Comparison of ENCODE assay signal across 8 mouse cellular contexts in genomic region chr8:94666456-94667308, GRCm38 (mm10). TPM values are rescaled to one million over a fixed set of nuclear protein-coding genes. Genes with fewer than 3 reads are reported as not detected.
DNase-seq lines count a peak whose midpoint lies in the region; ATAC-seq and TF ChIP-seq lines count a peak whose summit lies in the region.

TSS of gene Arl2bp (plus strand) at chr8:94666600.

- TF ChIP-seq EP300 in ES-Bruce4 (IDR thresholded peaks at IDR 0.05; ENCODE audit: insufficient read depth, low read depth, low read length): no peak

- H3K9ac ChIP-seq in ES-Bruce4 (ENCODE audit: low read depth, poor library complexity, severe bottlenecking): peak within 1 kb of the TSS; percentile 94
- peak within 1 kb of the TSS; percentile 97 for H3K9ac ChIP-seq in forebrain, embryonic 14.5 days (ENCODE audit: low read length)
- peak within 1 kb of the TSS; percentile 98 for H3K9ac ChIP-seq in neural tube, embryonic 15.5 days (replicated peaks)

- H3K9me3 ChIP-seq in ES-Bruce4 (replicated peaks; ENCODE audit: control insufficient read depth, insufficient read depth, low read length, poor library complexity, severe bottlenecking): no peaks in the 10 kb centered on the region
- H3K9me3 ChIP-seq in forebrain, embryonic 14.5 days (replicated peaks; ENCODE audit: control insufficient read depth, low read length): no peaks in the 10 kb centered on the region
- H3K9me3 ChIP-seq in neural tube, embryonic 15.5 days (replicated peaks): no peaks in the 10 kb centered on the region

- H3K36me3 ChIP-seq in ES-Bruce4 (ENCODE audit: control insufficient read depth, insufficient read depth, low read length, poor library complexity, severe bottlenecking): no peaks in the 10 kb centered on the region
- H3K36me3 ChIP-seq in forebrain, embryonic 14.5 days (ENCODE audit: control insufficient read depth, insufficient read depth, low read length): peaks cover 23% of the 10 kb centered on the region
- H3K36me3 ChIP-seq in neural tube, embryonic 15.5 days: peaks cover 26% of the 10 kb centered on the region

- peak; percentile 98 for DNase-seq in forebrain, embryonic 14.5 days (ENCODE audit: low spot score)
- DNase-seq in heart, postnatal 14 days: peak; percentile 94 to 96
- peak; percentile 95 for DNase-seq in layer of hippocampus, adult 11-12 months (ENCODE audit: low spot score)
- peak; percentile 96 to 97 for DNase-seq in lung, adult 18-20 months
- DNase-seq in testis, postnatal 14 days (ENCODE audit: low spot score): peak; percentile 94

- TF ChIP-seq POLR2A in ES-Bruce4 (IDR thresholded peaks at IDR 0.05; ENCODE audit: insufficient read depth, low read length): no peak

- no peak for TF ChIP-seq CTCF in ES-Bruce4 (IDR thresholded peaks at IDR 0.05; ENCODE audit: low read depth, low read length)

- peak within 1 kb of the TSS; percentile 63 for H3K4me2 ChIP-seq in forebrain, embryonic 14.5 days (ENCODE audit: low read length)
- peak within 1 kb of the TSS; percentile 61 for H3K4me2 ChIP-seq in neural tube, embryonic 15.5 days

- H3K4me1 ChIP-seq in ES-Bruce4 (ENCODE audit: control insufficient read depth, insufficient read depth, low read length): no peaks in the 10 kb centered on the region
- H3K4me1 ChIP-seq in forebrain, embryonic 14.5 days (ENCODE audit: control insufficient read depth, insufficient read depth, low read length): peaks cover 10% of the 10 kb centered on the region
- peaks cover 24% of the 10 kb centered on the region for H3K4me1 ChIP-seq in neural tube, embryonic 15.5 days

- no peaks in the 10 kb centered on the region for H3K27me3 ChIP-seq in ES-Bruce4 (ENCODE audit: control insufficient read depth, insufficient read depth, low read length, poor library complexity, severe bottlenecking)
- H3K27me3 ChIP-seq in forebrain, embryonic 14.5 days (replicated peaks; ENCODE audit: control insufficient read depth, insufficient read depth, low read length): no peaks in the 10 kb centered on the region
- H3K27me3 ChIP-seq in neural tube, embryonic 15.5 days (replicated peaks): no peaks in the 10 kb centered on the region

- ATAC-seq in cerebellum, adult (ENCODE audit: insufficient number of reproducible peaks, low FRiP score, low TSS enrichment): peak; percentile 98
- ATAC-seq in forebrain, embryonic 14.5 days: peak; percentile 100
- ATAC-seq in neural tube, embryonic 15.5 days (ENCODE audit: low FRiP score): peak; percentile 99

- H3K27ac ChIP-seq in ES-Bruce4 (ENCODE audit: insufficient read depth, low read length): no peak within 1 kb of the TSS
- peak within 1 kb of the TSS; percentile 86 for H3K27ac ChIP-seq in forebrain, embryonic 14.5 days (ENCODE audit: low read depth, low read length)
- H3K27ac ChIP-seq in neural tube, embryonic 15.5 days (replicated peaks): peak within 1 kb of the TSS; percentile 97

- intact Hi-C loops in heart, postnatal 14 days (cut with DNase I): loop anchor here (2.0 kb wide), 1 partner anchor 36 kb away; no protein-coding TSS in a partner anchor

- peak within 1 kb of the TSS; percentile 82 for H3K4me3 ChIP-seq in ES-Bruce4 (ENCODE audit: low read depth, low read length)
- peak within 1 kb of the TSS; percentile 96 for H3K4me3 ChIP-seq in forebrain, embryonic 14.5 days (ENCODE audit: low read depth, low read length)
- peak within 1 kb of the TSS; percentile 96 for H3K4me3 ChIP-seq in neural tube, embryonic 15.5 days (replicated peaks)

- WGBS in forebrain, embryonic 14.5 days: under 1% methylated on average over 64 of the region's 74 CpGs
- WGBS in neural tube, embryonic 15.5 days: under 1% methylated on average over 74 of the region's 74 CpGs

RNA-seq across cellular contexts. Expression of gene Arl2bp, which starts in this region (rescaled TPM):
- 42.4 and 45.3 TPM in 2 replicates for polyA plus RNA-seq in ES-Bruce4 (2011; ENCODE audit: insufficient read depth, insufficient read length, low read depth, missing spikeins)
- 89.3 and 101 TPM in 2 replicates for polyA plus RNA-seq in forebrain, embryonic 14.5 days (2014; fragmentation: Nextera tagmentation; extraction: Ambion mirVana)
- 10 to 100 TPM; 90.8 to 90.9 TPM for total RNA-seq in heart, postnatal 14 days (2021)
- polyA plus RNA-seq in neural tube, embryonic 15.5 days (2015; fragmentation: Nextera tagmentation; extraction: Ambion mirVana): 179 and 182 TPM in 2 replicates
